In the genomic region with DNA sequence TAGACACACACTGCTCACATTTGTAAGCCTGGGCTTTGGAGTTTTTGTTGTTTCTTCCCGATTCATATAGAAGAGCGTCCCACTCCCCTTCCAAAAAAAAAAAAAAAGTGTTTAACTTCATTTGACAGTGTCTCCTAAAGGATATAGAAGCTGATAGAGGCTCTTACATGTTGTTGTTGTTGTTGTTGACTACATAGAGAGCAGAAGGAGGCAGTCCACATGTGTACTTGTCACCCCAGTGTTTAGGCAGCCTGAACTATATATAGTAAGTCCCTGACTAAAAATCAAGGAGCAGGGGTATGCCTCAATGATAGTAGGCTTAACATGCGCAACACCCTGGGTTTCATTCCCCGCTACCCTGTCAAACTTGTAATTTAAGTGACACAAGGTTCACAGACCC, we compare ENCODE assay signal across 15 mouse cellular contexts. TPM values are rescaled to one million over a fixed set of nuclear protein-coding genes. Genes with fewer than 3 reads are reported as not detected.
DNase-seq lines count a peak whose midpoint lies in the region; ATAC-seq and TF ChIP-seq lines count a peak whose summit lies in the region.
"Had no signal": no experiment of that assay in that cellular context is flagged by ENCODE, and none has a peak within 500 bp of the region (broad histone marks: within the 10 kb centered on the region; RNA-seq: fewer than 3 reads in every experiment).

No protein-coding gene starts in this region.

- H3K27ac ChIP-seq in heart, embryonic 12.5 days (ENCODE audit: poor library complexity, severe bottlenecking) = peak overlapping the region; percentile 17; the same call in 1 of the 2 replicates
- no peak overlapping the region for H3K27ac ChIP-seq in kidney, embryonic 15.5 days
- peak overlapping the region; percentile 15; the same call in 1 of the 2 replicates for H3K27ac ChIP-seq in stomach, embryonic 14.5 days (ENCODE audit: low read length)
- H3K27ac ChIP-seq in stomach, postnatal 0 days (replicated peaks) = no peak overlapping the region
- H3K27ac ChIP-seq: layer of hippocampus, adult 2 months had no signal

- intact Hi-C loops in heart, postnatal 25 days (cut with DNase I) = loop anchor here (5.0 kb wide), 1 partner anchor 56 kb away; no protein-coding TSS in a partner anchor

- H3K4me2 ChIP-seq in heart, embryonic 12.5 days = peak overlapping the region; percentile 44
- peak overlapping the region; percentile 80 for H3K4me2 ChIP-seq in kidney, embryonic 15.5 days
- H3K4me2 ChIP-seq in stomach, embryonic 14.5 days (replicated peaks; ENCODE audit: low read depth, low read length) = no peak overlapping the region; the same call in 1 of the 2 replicates
- no peak overlapping the region; the same call in 1 of the 2 replicates for H3K4me2 ChIP-seq in stomach, postnatal 0 days (replicated peaks; ENCODE audit: low read depth)

- H3K4me3 ChIP-seq in heart, embryonic 12.5 days = no peak overlapping the region
- 0 out of 2 replicates have a peak overlapping the region, but pooled peaks have one; percentile 5 for H3K4me3 ChIP-seq in kidney, embryonic 15.5 days (replicated peaks)
- H3K4me3 ChIP-seq in stomach, embryonic 14.5 days (ENCODE audit: low read depth, low read length) = no peak overlapping the region
- H3K4me3 ChIP-seq in stomach, postnatal 0 days (ENCODE audit: low read depth, low read length) = no peak overlapping the region
- H3K4me3 ChIP-seq: layer of hippocampus, adult 2 months; megakaryocyte, embryonic 14.5 days had no signal

- H3K36me3 ChIP-seq in heart, embryonic 12.5 days = no peaks in the 10 kb centered on the region
- H3K36me3 ChIP-seq in kidney, embryonic 15.5 days = no peaks in the 10 kb centered on the region
- no peaks in the 10 kb centered on the region for H3K36me3 ChIP-seq in stomach, embryonic 14.5 days (ENCODE audit: control insufficient read depth, insufficient read depth, low read length)
- no peaks in the 10 kb centered on the region for H3K36me3 ChIP-seq in stomach, postnatal 0 days (ENCODE audit: control insufficient read depth, insufficient read depth, low read length)

- DNase-seq in heart, postnatal 25 days (ENCODE audit: low spot score) = no peak
- DNase-seq in kidney, adult 18-20 months = no peak
- no peak for DNase-seq in stomach, postnatal 0 days (ENCODE audit: low spot score)
- no peak for DNase-seq in embryo, embryonic 10 days (ENCODE audit: low spot score)
- no peak for DNase-seq in thymus, postnatal 36 days
- DNase-seq: adrenal gland, adult 2 months; cerebellum, adult 11-12 months had no signal

- TF ChIP-seq CTCF in stomach, postnatal 0 days (IDR thresholded peaks at IDR 0.05; ENCODE audit: low read depth) = no peak

- no peak for ATAC-seq in heart, embryonic 12.5 days (ENCODE audit: insufficient number of reproducible peaks, low FRiP score)
- no peak for ATAC-seq in kidney, embryonic 15.5 days (replicated peaks; ENCODE audit: low FRiP score)
- no peak for ATAC-seq in stomach, embryonic 14.5 days (ENCODE audit: insufficient number of reproducible peaks, insufficient read depth, low FRiP score, low read depth)
- no peak for ATAC-seq in stomach, postnatal 0 days (ENCODE audit: low FRiP score, low TSS enrichment)
- ATAC-seq: forebrain, embryonic 16.5 days; inflammation-experienced regulatory T-cells, adult 6 months; lung, postnatal 0 days had no signal

- no peak overlapping the region for H3K9ac ChIP-seq in heart, embryonic 12.5 days
- no peak overlapping the region for H3K9ac ChIP-seq in kidney, embryonic 15.5 days
- H3K9ac ChIP-seq in stomach, embryonic 14.5 days (replicated peaks; ENCODE audit: low read depth, low read length) = no peak overlapping the region
- H3K9ac ChIP-seq in stomach, postnatal 0 days (ENCODE audit: low read length) = no peak overlapping the region

- TF ChIP-seq EP300 in stomach, postnatal 0 days (optimal IDR thresholded peaks at IDR 0.05) = no peak

- 49% methylated on average over 4 of the region's 4 CpGs for WGBS in heart, embryonic 12.5 days
- WGBS in kidney, embryonic 15.5 days = 55% methylated on average over 4 of the region's 4 CpGs
- 46% methylated on average over 4 of the region's 4 CpGs for WGBS in stomach, embryonic 14.5 days
- WGBS in stomach, postnatal 0 days = 51% methylated on average over 4 of the region's 4 CpGs

- no peaks in the 10 kb centered on the region for H3K27me3 ChIP-seq in heart, embryonic 12.5 days (replicated peaks)
- H3K27me3 ChIP-seq in kidney, embryonic 15.5 days = no peaks in the 10 kb centered on the region
- no peaks in the 10 kb centered on the region for H3K27me3 ChIP-seq in stomach, embryonic 14.5 days (ENCODE audit: control insufficient read depth, insufficient read depth, low read length)
- no peaks in the 10 kb centered on the region for H3K27me3 ChIP-seq in stomach, postnatal 0 days (ENCODE audit: control insufficient read depth, insufficient read depth, low read length)
- H3K27me3 ChIP-seq: megakaryocyte, embryonic 14.5 days had no signal

- H3K9me3 ChIP-seq in heart, embryonic 12.5 days (replicated peaks) = no peaks in the 10 kb centered on the region
- H3K9me3 ChIP-seq in kidney, embryonic 15.5 days (replicated peaks) = no peaks in the 10 kb centered on the region
- no peaks in the 10 kb centered on the region for H3K9me3 ChIP-seq in stomach, embryonic 14.5 days (ENCODE audit: control insufficient read depth, low read depth, low read length)
- no peaks in the 10 kb centered on the region for H3K9me3 ChIP-seq in stomach, postnatal 0 days (ENCODE audit: control insufficient read depth, low read length)
- H3K9me3 ChIP-seq: megakaryocyte, embryonic 14.5 days had no signal

- H3K4me1 ChIP-seq in heart, embryonic 12.5 days (replicated peaks) = peaks cover 29% of the 10 kb centered on the region
- H3K4me1 ChIP-seq in kidney, embryonic 15.5 days = peaks cover 36% of the 10 kb centered on the region
- H3K4me1 ChIP-seq in stomach, embryonic 14.5 days (ENCODE audit: control insufficient read depth, insufficient read depth, low read length) = peaks cover 17% of the 10 kb centered on the region
- 0 out of 2 replicates have a peak, but pooled peaks cover under 1% of the 10 kb centered on the region for H3K4me1 ChIP-seq in stomach, postnatal 0 days (replicated peaks; ENCODE audit: control insufficient read depth, insufficient read depth)

RNA-seq across cellular contexts. Expression of a gene that starts 3.3 kb away (rescaled TPM):
- 23.4 and 25.0 TPM in 2 replicates for polyA plus RNA-seq in heart, embryonic 12.5 days (2016; fragmentation: Nextera tagmentation; extraction: Ambion mirVana)
- total RNA-seq in heart, postnatal 25 days (2021) = 10 to 100 TPM; 16.3 to 17.1 TPM
- polyA plus RNA-seq in kidney, embryonic 15.5 days (2015; fragmentation: Nextera tagmentation; extraction: Ambion mirVana) = 17.0 and 17.8 TPM in 2 replicates
- polyA plus RNA-seq in stomach, embryonic 14.5 days (2014; fragmentation: Nextera tagmentation; extraction: Ambion mirVana) = 37.4 and 40.3 TPM in 2 replicates
- 11.6 and 11.9 TPM in 2 replicates for polyA plus RNA-seq in stomach, postnatal 0 days (2015; fragmentation: Nextera tagmentation; extraction: Ambion mirVana)

Comparison
In these comparisons a context has a peak if more than half of its experiments do, and no peak if none do; other contexts are left out.
1. H3K27ac ChIP-seq: peak in heart, embryonic 12.5 days (single experiment) and stomach, embryonic 14.5 days (single experiment); none in kidney, embryonic 15.5 days (single experiment) and stomach, postnatal 0 days (single experiment).
2. H3K4me2 ChIP-seq: peak in heart, embryonic 12.5 days (single experiment) and kidney, embryonic 15.5 days (single experiment); none in stomach, embryonic 14.5 days (single experiment) and stomach, postnatal 0 days (single experiment).